Mouse (Mus musculus): ENCODE measurements at regions not wholly inside any gene's neighbourhood (a gene's known extent, or its start where the extent isn't known, plus 50 kb on each side); places are given as distances from the start of the nearest gene placed in this dataset.

DNA sequence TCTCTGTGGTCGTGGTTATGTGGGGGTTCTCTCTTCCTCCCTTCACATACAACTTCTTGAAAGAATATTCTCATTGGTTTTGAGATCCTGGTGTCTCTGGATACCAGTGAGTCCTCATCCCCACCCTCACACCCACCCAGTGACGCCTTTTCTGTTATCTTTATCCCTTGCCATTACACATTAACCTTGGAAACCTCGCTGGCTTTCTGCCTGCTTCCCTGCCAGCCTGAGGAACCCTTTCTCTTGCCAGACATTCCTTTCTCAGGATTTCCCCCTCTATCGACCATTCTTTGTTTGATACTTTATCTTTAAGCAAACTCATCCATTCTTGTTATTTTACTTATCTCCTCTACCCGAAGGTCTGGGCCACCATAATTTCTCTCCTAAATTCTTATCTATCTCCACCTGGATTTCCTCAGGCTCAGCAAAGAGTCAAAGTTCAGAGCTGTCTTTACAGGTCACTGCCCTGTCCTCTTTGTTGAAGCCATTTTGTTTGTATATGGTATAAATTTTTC lies 182.5 kb upstream of the Nr2f2 start:
- peak in 1 of 2 experiments; percentile 8 for DNase-seq

DNA sequence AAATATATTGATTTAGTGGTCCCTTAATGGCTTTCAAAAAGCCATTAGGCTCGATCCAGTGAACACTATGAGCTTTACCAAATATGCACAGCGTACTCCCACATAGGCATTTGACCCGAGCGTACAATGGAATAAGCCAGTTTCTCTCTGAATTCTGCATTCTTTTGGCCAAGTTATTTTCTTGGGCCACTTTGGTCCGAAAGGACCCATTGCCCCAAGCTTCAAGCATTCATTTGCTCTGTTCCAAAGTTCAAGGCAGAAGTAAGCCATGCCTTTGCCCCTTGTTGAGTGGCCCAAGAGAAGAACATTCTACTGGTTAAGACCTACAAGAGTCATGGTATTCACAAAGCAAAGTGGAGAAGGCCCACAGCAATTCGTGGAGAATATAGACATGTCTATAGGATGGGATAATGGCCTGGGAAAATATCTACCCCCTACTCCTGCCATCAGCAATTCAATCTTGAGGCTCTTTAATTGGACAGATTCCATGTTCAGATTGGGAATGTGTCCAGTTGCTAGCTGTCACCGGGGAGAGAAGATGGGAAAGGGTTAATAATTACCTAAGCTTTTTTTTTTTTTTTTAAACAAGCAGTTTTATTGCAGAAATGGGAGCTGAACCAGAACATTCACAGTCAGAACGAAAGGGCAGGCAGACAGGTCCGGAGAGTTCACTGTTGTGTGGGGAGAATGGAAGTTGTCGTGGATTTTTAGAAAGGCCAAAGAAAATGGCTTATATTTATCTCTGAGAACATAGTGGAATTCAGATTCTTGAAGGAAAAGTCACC lies 175.5 kb upstream of the Nr2f2 start:
- DNase-seq = no peak

GRCm38 (mm10) chr7:70539121-70539642 lies 172.6 kb upstream of the Nr2f2 start:
- DNase-seq = no peak

GRCm38 (mm10) chr7:70536046-70536445 lies 169.5 kb upstream of the Nr2f2 start:
- DNase-seq = no peak

- DNase-seq = no peak
These were observed 167.0 kb upstream of the Nr2f2 start for GRCm38 (mm10) chr7:70533552-70533951.

DNA sequence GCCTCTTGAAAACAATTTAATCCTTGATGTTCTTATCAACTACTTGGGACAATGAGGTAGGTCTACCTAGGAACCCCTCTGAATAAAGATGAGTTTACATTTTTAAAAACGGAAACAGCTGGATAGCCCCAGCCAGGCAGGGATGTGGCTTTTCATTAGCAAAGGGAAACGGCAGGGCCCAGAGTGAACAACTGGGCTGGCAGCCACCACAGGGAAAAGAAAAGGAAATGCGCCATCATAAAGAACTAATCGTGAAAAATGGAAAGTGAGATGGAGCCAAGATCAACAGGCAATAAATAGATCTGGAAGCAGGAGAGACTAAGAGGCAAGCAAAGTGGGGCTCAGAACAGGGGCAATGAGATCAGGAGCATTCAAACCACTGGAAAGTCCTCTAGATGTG lies 161.4 kb upstream of the Nr2f2 start:
- peak; percentile 59 to 68 for DNase-seq

GRCm38 (mm10) chr7:70525372-70525771 lies 158.8 kb upstream of the Nr2f2 start:
- DNase-seq = no peak

- no peak for DNase-seq
These were observed 158.2 kb upstream of the Nr2f2 start for GRCm38 (mm10) chr7:70524744-70525143.

DNA sequence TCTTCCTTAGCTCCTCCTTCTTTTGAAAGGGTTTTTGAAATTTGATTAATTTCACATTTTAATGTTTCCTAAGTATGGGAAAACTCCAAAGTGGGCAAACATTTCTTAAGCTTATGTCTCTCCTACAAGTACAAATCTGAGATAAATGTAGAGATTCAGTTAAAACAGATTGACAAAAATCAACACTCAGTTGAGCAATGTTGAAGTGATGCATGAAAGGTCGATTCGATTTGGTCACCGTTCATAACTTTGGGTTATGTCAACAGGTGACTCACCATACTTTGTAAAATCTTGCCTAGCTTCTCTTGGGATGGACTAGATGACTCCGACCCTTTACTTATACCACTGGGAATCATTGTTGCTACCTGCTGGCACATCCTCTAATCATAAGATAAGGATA lies 157.7 kb upstream of the Nr2f2 start:
- DNase-seq = no peak

- DNase-seq = no peak
These were observed 150.2 kb upstream of the Nr2f2 start for GRCm38 (mm10) chr7:70516741-70517140.

GRCm38 (mm10) chr7:70515341-70515851 lies 148.9 kb upstream of the Nr2f2 start:
- peak; percentile 40 to 59 for DNase-seq

DNA sequence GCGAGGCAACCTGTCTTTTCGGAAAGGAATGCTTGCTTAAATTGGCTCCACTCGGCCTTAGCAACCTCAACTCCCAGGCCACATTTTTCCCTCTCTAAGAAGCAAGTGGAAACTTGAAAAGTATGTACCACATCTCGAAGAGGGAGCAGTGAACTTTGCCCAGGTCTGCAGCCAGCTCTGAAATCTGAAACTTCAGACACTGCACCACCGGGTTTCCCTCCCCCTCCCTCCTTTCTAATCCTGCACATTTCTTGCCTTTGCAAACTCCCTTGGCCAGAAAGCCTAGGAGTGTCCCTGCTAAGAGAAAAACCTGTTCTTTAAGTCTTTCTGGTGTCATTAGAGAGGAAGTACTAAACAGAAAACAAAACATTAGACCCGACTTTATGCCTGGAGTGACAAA lies 148.1 kb upstream of the Nr2f2 start:
- DNase-seq = peak; percentile 64 to 78

- DNase-seq = no peak
These were observed 145.8 kb upstream of the Nr2f2 start for GRCm38 (mm10) chr7:70512354-70512753.

DNA sequence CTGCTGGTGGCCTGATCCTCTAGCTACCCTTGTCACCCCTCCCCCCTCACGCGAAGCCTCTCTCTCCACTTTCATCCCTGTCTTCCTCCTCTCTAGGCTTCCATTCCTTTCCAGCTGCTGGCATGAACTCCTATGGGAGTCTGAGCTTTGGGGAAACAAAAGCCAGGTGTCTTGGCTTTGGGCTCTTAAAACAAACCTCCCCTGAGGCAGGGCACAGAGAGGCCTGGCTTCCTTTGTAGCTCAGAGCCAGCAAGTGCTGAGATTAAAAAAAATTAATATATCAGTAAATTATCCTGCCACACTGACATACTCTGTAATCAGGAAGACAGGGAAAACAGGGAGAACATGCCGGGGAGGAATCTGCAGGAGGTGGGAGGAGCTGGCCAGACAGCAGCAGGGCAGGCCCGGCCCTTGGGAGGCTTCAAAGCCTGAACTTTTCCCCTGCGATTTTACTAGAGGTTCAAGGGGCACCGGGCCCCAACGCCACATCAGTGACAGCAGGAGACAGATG lies 139.2 kb upstream of the Nr2f2 start:
- peak; percentile 72 to 83 for DNase-seq

- no peak for DNase-seq
These were observed 135.3 kb upstream of the Nr2f2 start for GRCm38 (mm10) chr7:70501821-70502220.

GRCm38 (mm10) chr7:70496541-70497154 lies 130.1 kb upstream of the Nr2f2 start:
- peak in 1 of 2 experiments; percentile 24 for DNase-seq

GRCm38 (mm10) chr7:70484201-70484600 lies 117.7 kb upstream of the Nr2f2 start:
- no peak for DNase-seq

- no peak for DNase-seq
These were observed 117.0 kb upstream of the Nr2f2 start for GRCm38 (mm10) chr7:70483536-70483935.

DNA sequence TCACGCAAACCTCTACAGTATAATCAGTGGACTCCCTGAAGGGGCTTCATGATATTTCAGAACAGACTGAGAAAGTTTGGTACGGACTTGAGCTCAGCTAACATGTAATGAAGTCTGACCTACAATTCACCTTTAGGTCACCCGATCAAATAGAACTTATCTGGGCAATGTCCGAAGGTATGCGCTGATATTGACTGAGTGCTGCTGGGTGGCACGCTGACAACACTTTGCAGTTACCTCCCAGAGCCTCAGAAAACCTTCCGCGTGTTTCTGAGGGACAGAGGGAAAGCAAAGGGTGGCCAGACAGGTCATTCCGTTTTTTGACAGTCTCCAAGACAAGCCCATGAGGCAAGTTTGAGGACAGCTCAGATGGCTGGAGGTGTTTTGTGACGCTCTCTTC lies 115.3 kb upstream of the Nr2f2 start:
- DNase-seq = no peak

DNA sequence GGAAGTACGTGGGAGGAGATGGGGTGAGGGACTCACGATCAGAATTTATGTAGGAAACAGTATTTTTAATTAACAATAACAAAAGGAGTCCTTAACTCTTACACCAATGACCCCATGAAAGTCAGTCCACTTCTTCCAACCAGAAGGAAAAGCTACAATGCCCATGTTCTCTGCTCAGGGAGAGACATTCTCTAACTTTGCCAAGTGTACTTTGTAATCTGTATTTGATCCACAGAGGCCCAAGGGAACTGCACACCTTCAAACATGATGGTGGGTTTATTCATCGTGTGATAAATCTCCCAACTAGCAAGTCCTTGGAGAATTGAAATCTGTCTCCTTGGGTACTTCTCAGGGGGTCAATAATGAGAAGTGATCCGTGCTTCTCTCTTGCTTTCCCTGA lies 106.3 kb upstream of the Nr2f2 start:
- peak in 1 of 2 experiments; percentile 11 for DNase-seq

- DNase-seq = no peak
These were observed 104.0 kb upstream of the Nr2f2 start for GRCm38 (mm10) chr7:70470557-70470956.

GRCm38 (mm10) chr7:70462131-70462530 lies 95.6 kb upstream of the Nr2f2 start:
- no peak for DNase-seq

GRCm38 (mm10) chr7:70454525-70454924 lies 88.0 kb upstream of the Nr2f2 start:
- DNase-seq = no peak

DNA sequence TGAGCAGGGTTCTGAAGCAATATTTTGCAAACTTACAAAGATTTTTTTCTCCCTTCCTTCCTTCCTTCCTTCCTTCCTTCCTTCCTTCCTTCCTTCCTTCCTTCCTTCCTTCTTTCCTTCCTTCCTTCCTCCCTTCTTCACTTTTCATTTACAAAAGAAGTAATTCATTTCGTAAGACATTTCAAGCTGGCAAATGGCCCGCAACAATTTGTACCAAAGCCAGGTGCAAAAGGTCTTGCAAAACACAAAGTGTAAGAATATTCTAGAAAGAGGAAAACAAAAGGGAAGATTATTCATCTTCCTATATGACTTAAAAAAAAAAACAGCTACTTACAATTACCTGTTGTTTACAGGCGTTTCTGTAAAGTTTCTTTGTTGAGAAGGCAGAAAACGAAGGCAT lies 86.3 kb upstream of the Nr2f2 start:
- no peak for DNase-seq

Data from kidney, postnatal 4 days (tissue).